Mouse (Mus musculus) limb, embryonic 14.5 days (tissue): ENCODE results near the gene Vav2. TPM values are rescaled to one million over a fixed set of nuclear protein-coding genes. Genes with fewer than 3 reads are reported as not detected.
A peak's percentile ranks its signal among the peaks of the same experiment; 100 is the strongest.

ENCODE experiments used
- ATAC-seq: fragments of 200-750 bp; cut with Nextera tagmentation; 2 replicates; pipeline ENCODE4 v1.8.0; 2017; ENCODE audit warnings: low read depth, moderate number of reproducible peaks, moderate TSS enrichment; ENCODE audit not compliant: low FRiP score
- DNase-seq: peaks from one replicate; pipeline ENCODE4 v3.0.0-alpha.2; 2015; ENCODE audit warnings: low spot score
- H3K27ac ChIP-seq: fragments of 300-500 bp; sonication (generic); replicated peaks from 2 replicates; pipeline ENCODE4 v1.5.1; 2014; ENCODE audit warnings: low read depth, mild to moderate bottlenecking, low read length, moderate library complexity, mixed read lengths
- H3K27me3 ChIP-seq: fragments of 300-500 bp; sonication (generic); 2 replicates; pipeline ENCODE4 v1.6.1; 2014; ENCODE audit warnings: low read length, mixed read lengths; ENCODE audit not compliant: control insufficient read depth, insufficient read depth
- H3K36me3 ChIP-seq: fragments of 300-500 bp; sonication (generic); 2 replicates; pipeline ENCODE4 v1.6.1; 2014; ENCODE audit warnings: mild to moderate bottlenecking, low read length, moderate library complexity, mixed read lengths; ENCODE audit not compliant: control insufficient read depth, insufficient read depth
- H3K4me1 ChIP-seq: fragments of 300-500 bp; sonication (generic); 2 replicates; pipeline ENCODE4 v1.6.1; 2014; ENCODE audit warnings: antibody characterized with exemption, low read length, mixed read lengths; ENCODE audit not compliant: control insufficient read depth, insufficient read depth
- H3K4me2 ChIP-seq: fragments of 300-500 bp; sonication (generic); replicated peaks from 2 replicates; pipeline ENCODE4 v1.6.1; 2014; ENCODE audit warnings: low read depth, mild to moderate bottlenecking, low read length, moderate library complexity; ENCODE audit not compliant: severe bottlenecking
- H3K4me3 ChIP-seq: fragments of 300-500 bp; sonication (generic); replicated peaks from 2 replicates; pipeline ENCODE4 v1.5.1; 2014; ENCODE audit warnings: low read length
- H3K9ac ChIP-seq: fragments of 300-500 bp; sonication (generic); 2 replicates; pipeline ENCODE4 v1.6.1; 2014; ENCODE audit warnings: mild to moderate bottlenecking, low read depth, low read length, moderate library complexity; ENCODE audit not compliant: severe bottlenecking
- H3K9me3 ChIP-seq: fragments of 300-500 bp; sonication (generic); 2 replicates; pipeline ENCODE4 v1.6.1; 2016; ENCODE audit warnings: low read length; ENCODE audit not compliant: control insufficient read depth
- POLR2A ChIP-seq: fragments of 200-500 bp; IDR thresholded peaks from 2 replicates; pipeline ENCODE4 v1.8.0; 2012; ENCODE audit warnings: inconsistent platforms, mild to moderate bottlenecking, moderate library complexity, borderline replicate concordance; ENCODE audit not compliant: insufficient read depth, insufficient read length; ENCODE audit errors: extremely low read depth
- WGBS: fragments of 180-500 bp; shearing (Covaris S2); extraction: QIAGEN DNeasy Blood & Tissue Kit; methylation state at CpG from one replicate; pipeline ENCODE4 v1.1.7; 2014; 5-methylcytosine and 5-hydroxymethylcytosine counted together
- polyA plus RNA-seq, 2 experiments: library from polyadenylated mRNA; depleted of rRNA in 1 of 2; stranded (reverse) in 1 of 2; unstranded in 1 of 2; fragments of >200 nt; fragmentation: Nextera tagmentation in 1 of 2; extraction: Ambion mirVana in 1 of 2; gene quantifications; 2 replicates each; pipeline versions ENCODE4 v1.2.1 to v1.2.3; 2012 to 2014

Vav2 gene
- polyA plus RNA-seq (2012; rRNA removed) (19.6 and 23.8 TPM in 2 replicates), polyA plus RNA-seq (2014; fragmentation: Nextera tagmentation; extraction: Ambion mirVana) (5.9 and 6.2 TPM in 2 replicates)

- ATAC-seq (peak; percentile 94), DNase-seq (peak; percentile 92)
- Histone ChIP-seq H3K27ac (peak within 1 kb of the TSS; percentile 70; the same call in 1 of the 2 replicates), H3K4me1 (peaks cover 25% of the 10 kb centered on the region), H3K27me3 (no peaks in the 10 kb centered on the region), H3K4me2 (peak within 1 kb of the TSS; percentile 99), H3K9me3 (no peaks in the 10 kb centered on the region), H3K36me3 (no peaks in the 10 kb centered on the region), H3K4me3 (peak within 1 kb of the TSS; percentile 86), H3K9ac (peak within 1 kb of the TSS; percentile 78)
- under 1% methylated on average over 32 of the region's 58 CpGs for WGBS
- peak; percentile 78; the same call in 1 of the 2 replicates for TF ChIP-seq POLR2A
Observed at GRCm38 (mm10) chr2:27426855-27427457, at the start of gene Vav2. Gene Vav2, minus strand, starts transcription at chr2:27427033.

- peak overlapping the region; percentile 95 for H3K4me3 ChIP-seq
- DNase-seq (peak; percentile 95), ATAC-seq (peak; percentile 97)
- no peaks in the 10 kb centered on the region for H3K27me3 ChIP-seq
- H3K27ac ChIP-seq: peak overlapping the region; percentile 94
- peak overlapping the region; percentile 94 for H3K9ac ChIP-seq
- H3K4me1 ChIP-seq: peaks cover 24% of the 10 kb centered on the region
- H3K36me3 ChIP-seq: peaks cover 21% of the 10 kb centered on the region
- peak; percentile 93; the same call in 1 of the 2 replicates for TF ChIP-seq POLR2A
- WGBS: under 1% methylated on average over 61 of the region's 96 CpGs
- no peaks in the 10 kb centered on the region for H3K9me3 ChIP-seq
- H3K4me2 ChIP-seq: peak overlapping the region; percentile 90
Observed at GRCm38 (mm10) chr2:27475495-27476302, 48.9 kb upstream of the Vav2 start.

GRCm38 (mm10) chr2:27474621-27475484 lies 48.0 kb upstream of the Vav2 start:
- peaks cover 22% of the 10 kb centered on the region for H3K36me3 ChIP-seq
- no peaks in the 10 kb centered on the region for H3K9me3 ChIP-seq
- peak overlapping the region; percentile 90 for H3K4me2 ChIP-seq
- peak overlapping the region; percentile 94 for H3K9ac ChIP-seq
- TF ChIP-seq POLR2A: no peak
- H3K4me3 ChIP-seq: peak overlapping the region; percentile 95
- DNase-seq: peak; percentile 16
- peak overlapping the region; percentile 94 for H3K27ac ChIP-seq
- H3K4me1 ChIP-seq: peaks cover 24% of the 10 kb centered on the region
- ATAC-seq: peak; percentile 28
- H3K27me3 ChIP-seq: no peaks in the 10 kb centered on the region
- 2% methylated on average over 38 of the region's 84 CpGs for WGBS

- peak overlapping the region; percentile 94 for H3K9ac ChIP-seq
- H3K4me1 ChIP-seq: peaks cover 24% of the 10 kb centered on the region
- DNase-seq (no peak), ATAC-seq (no peak)
- no peaks in the 10 kb centered on the region for H3K27me3 ChIP-seq
- H3K4me3 ChIP-seq: peak overlapping the region; percentile 95
- WGBS: 8% methylated on average over 4 of the region's 4 CpGs
- H3K4me2 ChIP-seq: peak overlapping the region; percentile 90
- H3K27ac ChIP-seq: peak overlapping the region; percentile 26; the same call in 1 of the 2 replicates
- TF ChIP-seq POLR2A: no peak
- no peaks in the 10 kb centered on the region for H3K9me3 ChIP-seq
- peaks cover 26% of the 10 kb centered on the region for H3K36me3 ChIP-seq
Observed at GRCm38 (mm10) chr2:27473911-27474310, 47.1 kb upstream of the Vav2 start.
